Mouse (Mus musculus) bone marrow macrophage, adult 2 months (primary cell): ENCODE measurements around the gene Dhrs3. TPM values are rescaled to one million over a fixed set of nuclear protein-coding genes. Genes with fewer than 3 reads are reported as not detected.

Experiments used
- H3K27ac ChIP-seq: 2 replicates; pipeline ENCODE4 v1.5.1; 2012; ENCODE audit warnings: low read depth, low read length; ENCODE audit not compliant: insufficient read depth
- H3K4me1 ChIP-seq: 2 replicates; pipeline ENCODE4 v1.6.1; 2012; ENCODE audit warnings: low read length; ENCODE audit not compliant: control insufficient read depth, insufficient read depth
- H3K4me3 ChIP-seq: 2 replicates; pipeline ENCODE4 v1.5.1; 2012; ENCODE audit warnings: mild to moderate bottlenecking, low read length, moderate library complexity; ENCODE audit not compliant: insufficient read depth
- CTCF ChIP-seq: IDR thresholded peaks from 2 replicates; pipeline ENCODE4 v1.5.1; 2012; ENCODE audit warnings: low read depth, mild to moderate bottlenecking, low read length, moderate library complexity
- POLR2A ChIP-seq: IDR thresholded peaks from 2 replicates; pipeline ENCODE4 v1.6.1; 2012; ENCODE audit warnings: mild to moderate bottlenecking, low read depth, low read length, borderline replicate concordance
- polyA plus RNA-seq: library from polyadenylated mRNA; stranded (reverse); fragments of >200 nt; gene quantifications from 2 replicates; pipeline ENCODE4 v1.2.4, GENCODE M21; 2012; ENCODE audit not compliant: missing spikeins, insufficient read depth, insufficient read length

Dhrs3 gene
- polyA plus RNA-seq, 1 experiment, result 661 TPM

- TF ChIP-seq POLR2A (no peak), CTCF (no peak)
- H3K27ac ChIP-seq, result peak overlapping the region; percentile 92
Measured at GRCm38 (mm10) chr4:144968371-144968770, 75.7 kb downstream of the Dhrs3 start.

GRCm38 (mm10) chr4:144969030-144969429, 76.4 kb downstream of the Dhrs3 start:
- H3K4me3 ChIP-seq, result no peak overlapping the region
- H3K27ac ChIP-seq, result peak overlapping the region; percentile 92
- peaks cover 64% of the 10 kb centered on the region for H3K4me1 ChIP-seq
- no peak for TF ChIP-seq POLR2A
- TF ChIP-seq CTCF, result no peak

More at GRCm38 (mm10) chr4:144968371-144968770, 75.7 kb downstream of the Dhrs3 start:
- Histone ChIP-seq H3K4me3 (no peak overlapping the region), H3K4me1 (peaks cover 58% of the 10 kb centered on the region)

GRCm38 (mm10) chr4:144971048-144971447, 78.4 kb downstream of the Dhrs3 start:
- Histone ChIP-seq H3K4me1 (peaks cover 79% of the 10 kb centered on the region), H3K27ac (peak overlapping the region; percentile 97), H3K4me3 (no peak overlapping the region)
- no peak for TF ChIP-seq POLR2A
- TF ChIP-seq CTCF, result no peak

GRCm38 (mm10) chr4:144972948-144973720, 80.5 kb downstream of the Dhrs3 start:
- TF ChIP-seq POLR2A (no peak), CTCF (no peak)
- peak overlapping the region; percentile 76 for H3K27ac ChIP-seq
- peaks cover 89% of the 10 kb centered on the region for H3K4me1 ChIP-seq
- H3K4me3 ChIP-seq, result no peak overlapping the region

- no peak for TF ChIP-seq POLR2A
- TF ChIP-seq CTCF, result no peak
- Histone ChIP-seq H3K27ac (peak overlapping the region; percentile 76), H3K4me3 (no peak overlapping the region), H3K4me1 (peaks cover 91% of the 10 kb centered on the region)
Measured at GRCm38 (mm10) chr4:144974458-144974857, 81.8 kb downstream of the Dhrs3 start.

GRCm38 (mm10) chr4:144975505-144975904, 82.9 kb downstream of the Dhrs3 start:
- Histone ChIP-seq H3K27ac (peak overlapping the region; percentile 5), H3K4me1 (peaks cover 93% of the 10 kb centered on the region), H3K4me3 (no peak overlapping the region)
- TF ChIP-seq CTCF, result no peak
- no peak for TF ChIP-seq POLR2A

- peak overlapping the region; percentile 91 for H3K27ac ChIP-seq
- peaks cover 89% of the 10 kb centered on the region for H3K4me1 ChIP-seq
- H3K4me3 ChIP-seq, result no peak overlapping the region
- no peak for TF ChIP-seq CTCF
- TF ChIP-seq POLR2A, result no peak
Measured at GRCm38 (mm10) chr4:144977057-144977456, 84.4 kb downstream of the Dhrs3 start.

Other genes starting within 250 kb of the Dhrs3 start
- gene Gm436, start 206.5 kb upstream of the Dhrs3 start, polyA plus RNA-seq, result not detected in 2 replicates
- not detected in 2 replicates for gene Gm13178, start 171.4 kb upstream of the Dhrs3 start, polyA plus RNA-seq
- gene Gm438, start 106.2 kb upstream of the Dhrs3 start, polyA plus RNA-seq, result not detected in 2 replicates